Mouse (Mus musculus) heart, embryonic 15.5 days (tissue): ENCODE results near the gene Abcc1. TPM values are rescaled to one million over a fixed set of nuclear protein-coding genes. Genes with fewer than 3 reads are reported as not detected.

Experiments used
- ATAC-seq: fragments of 200-750 bp; cut with Nextera tagmentation; replicated peaks from 2 replicates; pipeline ENCODE4 v1.8.0; 2017; ENCODE audit warnings: low read depth, moderate TSS enrichment; ENCODE audit not compliant: insufficient number of reproducible peaks, insufficient read depth, low FRiP score
- H3K27ac ChIP-seq: fragments of 300-500 bp; sonication (generic); 2 replicates; pipeline ENCODE4 v1.5.1; 2015; ENCODE audit warnings: mild to moderate bottlenecking, inconsistent platforms
- H3K27me3 ChIP-seq: fragments of 300-500 bp; sonication (generic); 2 replicates; pipeline ENCODE4 v1.6.1; 2015; ENCODE audit warnings: inconsistent platforms
- H3K36me3 ChIP-seq: fragments of 300-500 bp; sonication (generic); 2 replicates; pipeline ENCODE4 v1.6.1; 2015; ENCODE audit warnings: mild to moderate bottlenecking, inconsistent platforms
- H3K4me1 ChIP-seq: fragments of 300-500 bp; sonication (generic); replicated peaks from 2 replicates; pipeline ENCODE4 v1.6.1; 2015; ENCODE audit warnings: inconsistent platforms
- H3K4me2 ChIP-seq: fragments of 300-500 bp; sonication (generic); 2 replicates; pipeline ENCODE4 v1.6.1; 2015; ENCODE audit warnings: inconsistent platforms, mild to moderate bottlenecking, moderate library complexity
- H3K4me3 ChIP-seq: fragments of 300-500 bp; sonication (generic); 2 replicates; pipeline ENCODE4 v1.5.1; 2015; ENCODE audit warnings: mild to moderate bottlenecking, inconsistent platforms
- H3K9ac ChIP-seq: fragments of 300-500 bp; sonication (generic); 2 replicates; pipeline ENCODE4 v1.6.1; 2015; ENCODE audit warnings: mild to moderate bottlenecking, inconsistent platforms
- H3K9me3 ChIP-seq: fragments of 300-500 bp; sonication (generic); replicated peaks from 2 replicates; pipeline ENCODE4 v1.6.1; 2016; ENCODE audit warnings: inconsistent platforms
- WGBS: fragments of 180-500 bp; shearing (Covaris S2); methylation state at CpG from one replicate; pipeline ENCODE4 v1.1.7; 2015; ENCODE audit warnings: mixed read lengths; 5-methylcytosine and 5-hydroxymethylcytosine counted together
- polyA plus RNA-seq: library from polyadenylated mRNA; unstranded; fragments of >200 nt; fragmentation: Nextera tagmentation; extraction: Ambion mirVana; gene quantifications from 2 replicates; pipeline ENCODE4 v1.2.1, GENCODE M21; 2015

Gene Abcc1
- 2.8 and 5.6 TPM in 2 replicates for polyA plus RNA-seq

DNA sequence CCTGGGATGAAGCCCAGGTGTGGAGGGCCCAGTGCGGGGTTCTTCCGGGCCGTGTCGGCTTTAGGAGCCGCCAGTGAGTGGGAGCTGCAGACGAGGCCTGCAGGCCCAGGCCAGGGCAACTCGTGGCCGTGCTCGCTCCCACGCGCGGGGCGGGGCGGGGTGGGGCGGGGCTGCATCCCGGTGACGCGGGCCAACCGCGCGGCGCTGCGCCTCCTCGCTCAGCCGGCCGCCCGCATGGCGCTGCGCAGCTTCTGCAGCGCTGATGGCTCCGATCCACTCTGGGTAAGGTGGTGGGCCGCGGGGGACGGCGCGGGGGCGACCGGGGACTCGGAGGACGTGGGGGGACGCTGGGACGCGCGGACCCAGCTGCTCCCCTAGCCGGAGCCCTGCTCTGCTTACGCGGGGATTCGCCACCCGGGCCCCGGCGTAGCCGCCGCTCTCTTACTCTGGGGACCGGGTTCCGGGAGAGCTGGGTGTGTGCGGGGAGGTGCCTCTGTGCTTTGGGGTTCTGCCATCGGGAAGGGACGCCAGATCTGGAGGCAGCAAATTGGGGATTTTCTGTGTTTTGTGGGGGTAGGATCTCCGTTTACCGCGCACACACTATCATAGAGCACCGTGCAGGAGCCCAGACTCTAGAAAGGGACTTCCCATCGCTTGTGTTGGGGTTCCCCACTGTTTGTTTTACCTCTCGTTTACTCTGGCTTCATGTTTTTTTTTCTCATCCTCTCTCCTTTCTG is at the start of gene Abcc1:
Gene Abcc1, plus strand, starts transcription at position 197 of the 737 bp plus-strand sequence.
- Histone ChIP-seq H3K9ac (peak within 1 kb of the TSS; percentile 70), H3K4me3 (peak within 1 kb of the TSS; percentile 66), H3K4me2 (peak within 1 kb of the TSS; percentile 95), H3K9me3 (no peaks in the 10 kb centered on the region), H3K4me1 (peaks cover 6% of the 10 kb centered on the region), H3K27ac (peak within 1 kb of the TSS; percentile 42; the same call in 1 of the 2 replicates), H3K36me3 (no peaks in the 10 kb centered on the region), H3K27me3 (peaks cover 25% of the 10 kb centered on the region)
- ATAC-seq, result peak; percentile 90
- WGBS, result under 1% methylated on average over 63 of the region's 64 CpGs

DNA sequence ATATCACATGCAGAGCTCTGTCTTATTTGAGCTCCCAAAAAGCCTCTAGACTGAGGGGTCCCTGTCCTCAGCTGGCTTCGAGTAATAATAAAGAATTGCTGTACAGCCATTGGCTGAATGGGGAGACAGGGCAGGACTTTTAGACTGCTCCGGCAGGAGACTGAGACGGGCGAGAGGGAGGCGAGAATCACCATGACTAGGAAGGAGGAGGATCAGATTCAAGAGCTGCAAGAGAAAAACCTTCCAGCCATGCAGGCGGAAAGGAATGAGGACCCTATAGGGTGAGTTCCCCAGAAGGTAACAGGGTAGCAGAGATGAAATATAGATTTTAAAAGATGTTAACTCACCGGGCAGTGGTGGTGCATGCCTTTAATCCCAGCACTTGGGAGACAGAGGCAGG is 48.4 kb upstream of the Abcc1 start:
- ATAC-seq, result no peak
- Histone ChIP-seq H3K4me2 (no peak overlapping the region), H3K9ac (no peak overlapping the region), H3K36me3 (peaks cover 31% of the 10 kb centered on the region), H3K27ac (no peak overlapping the region), H3K27me3 (no peaks in the 10 kb centered on the region), H3K4me3 (no peak overlapping the region), H3K9me3 (no peaks in the 10 kb centered on the region), H3K4me1 (peaks cover 14% of the 10 kb centered on the region)
- 91% methylated on average over 7 of the region's 7 CpGs for WGBS

DNA sequence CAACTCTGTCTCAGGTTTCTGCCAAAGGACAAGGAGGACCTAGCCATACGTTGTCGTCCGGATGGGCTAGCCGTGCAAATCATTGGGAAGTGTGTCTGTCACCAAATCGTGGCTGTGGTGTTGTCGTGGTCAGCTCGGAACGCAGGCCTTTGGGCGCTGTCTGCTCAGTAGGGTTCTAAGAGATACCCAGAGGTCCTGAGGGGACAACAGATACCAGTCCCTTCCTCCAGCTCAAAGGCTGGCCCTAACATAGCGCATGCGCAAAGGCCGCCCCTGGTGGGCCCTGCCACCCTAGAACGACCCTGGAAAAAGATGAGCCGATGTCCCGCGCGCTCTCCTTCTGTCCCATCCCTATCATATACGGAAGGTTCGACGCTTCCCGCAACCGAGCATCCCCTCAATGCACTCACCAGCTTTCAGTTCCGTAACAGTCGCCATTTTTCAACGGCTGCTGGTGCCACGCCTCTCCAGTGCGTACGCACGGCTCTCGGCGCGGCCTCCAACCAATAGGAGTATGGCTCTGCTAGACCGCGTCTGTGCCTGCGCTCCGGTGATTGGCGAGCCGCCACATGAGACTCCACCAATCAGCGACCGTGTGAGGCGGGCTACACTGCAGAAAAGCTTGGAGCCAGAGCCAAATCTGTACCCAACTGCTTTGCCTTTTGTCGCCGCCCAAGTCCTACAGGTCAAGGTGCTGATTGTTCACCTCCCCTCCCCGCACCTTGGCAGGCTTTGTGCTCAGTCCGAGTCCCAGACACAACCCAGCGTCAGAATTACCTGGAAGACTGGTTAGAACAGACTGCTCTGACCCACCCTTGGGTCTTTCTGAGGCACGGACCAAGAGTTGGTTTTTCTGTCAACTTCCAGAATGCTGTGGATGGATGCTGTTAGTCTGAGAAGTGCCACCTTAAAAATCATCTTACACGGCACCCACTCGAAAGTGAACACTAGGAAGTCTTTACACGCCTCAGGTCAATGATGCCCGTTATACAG is 44.2 kb upstream of the Abcc1 start, which contains the start of gene Fopnl:
Gene Fopnl, minus strand, starts transcription at position 522 of the 993 bp plus-strand sequence.
- Histone ChIP-seq H3K4me3 (peak within 1 kb of the TSS; percentile 88), H3K4me1 (peaks cover 14% of the 10 kb centered on the region), H3K27ac (peak within 1 kb of the TSS; percentile 83), H3K36me3 (peaks cover 9% of the 10 kb centered on the region), H3K27me3 (peaks cover 4% of the 10 kb centered on the region; the same call in 1 of the 2 replicates), H3K9ac (peak within 1 kb of the TSS; percentile 78), H3K9me3 (no peaks in the 10 kb centered on the region), H3K4me2 (peak within 1 kb of the TSS; percentile 91)
- 4% methylated on average over 51 of the region's 51 CpGs for WGBS
- ATAC-seq, result peak; percentile 100

DNA sequence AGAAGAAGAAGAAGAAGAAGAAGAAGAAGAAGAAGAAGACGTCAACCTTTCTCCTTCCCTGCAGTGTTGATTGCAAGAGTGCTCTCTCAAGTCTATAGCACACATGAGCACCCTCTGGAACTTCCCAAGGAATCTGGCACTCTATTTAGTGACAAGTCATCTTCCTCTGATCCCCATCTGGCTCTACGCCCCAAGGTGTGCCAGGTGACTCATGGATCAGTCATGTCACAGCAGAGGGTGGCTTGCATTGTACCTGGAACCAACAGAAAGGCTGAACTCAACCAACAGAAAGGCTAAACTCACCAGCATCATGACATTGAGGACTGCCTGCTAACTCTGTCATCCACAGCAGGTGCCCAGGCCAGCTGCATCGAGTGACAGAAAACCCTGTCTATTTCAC is 41.7 kb upstream of the Abcc1 start:
- Histone ChIP-seq H3K9ac (no peak overlapping the region), H3K27ac (no peak overlapping the region), H3K27me3 (peaks cover 4% of the 10 kb centered on the region; the same call in 1 of the 2 replicates), H3K36me3 (no peaks in the 10 kb centered on the region), H3K9me3 (no peaks in the 10 kb centered on the region), H3K4me2 (no peak overlapping the region), H3K4me1 (peaks cover 14% of the 10 kb centered on the region), H3K4me3 (no peak overlapping the region)
- 69% methylated on average over 3 of the region's 3 CpGs for WGBS
- no peak for ATAC-seq

DNA sequence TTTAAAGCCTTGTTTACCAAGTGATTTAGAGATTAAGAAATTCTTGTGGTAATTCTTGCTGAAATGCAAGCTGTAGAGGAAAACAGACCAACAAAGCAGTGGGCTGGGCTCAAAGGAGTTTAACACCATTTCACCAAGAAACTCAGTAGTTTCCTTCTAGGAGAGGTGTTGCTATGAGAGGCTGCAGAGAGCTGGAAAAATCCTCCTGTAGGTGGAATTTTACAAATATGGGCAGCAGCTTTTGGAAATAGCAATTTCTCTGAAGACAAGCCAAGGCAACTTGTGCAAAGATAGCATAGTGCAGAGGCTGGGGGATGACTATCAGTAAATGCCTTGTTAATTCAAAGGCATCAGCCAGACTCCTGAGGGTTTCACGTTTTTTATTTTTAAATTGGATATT is 40.9 kb upstream of the Abcc1 start:
- WGBS, result 34% methylated on average over 1 of the region's 1 CpGs

DNA sequence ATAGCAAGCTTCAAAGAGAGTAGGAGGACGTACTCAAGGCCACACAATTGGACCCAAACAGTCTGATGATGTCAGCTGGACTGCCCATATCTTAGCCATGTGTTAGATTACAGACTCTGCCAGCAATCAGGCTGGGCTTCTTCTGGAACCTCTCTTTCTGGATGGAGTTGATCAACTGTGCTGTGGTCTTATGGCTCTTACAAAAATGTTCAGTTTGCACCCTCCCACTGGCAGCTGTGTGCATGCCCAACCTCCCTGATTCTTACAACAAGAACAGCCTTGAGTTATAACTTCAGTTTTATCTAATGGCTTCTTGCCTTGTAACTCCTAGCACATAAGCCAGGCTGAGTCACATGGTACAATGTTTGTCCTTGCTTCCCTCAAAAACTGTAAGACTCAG is 33.2 kb upstream of the Abcc1 start:
- Histone ChIP-seq H3K4me3 (no peak overlapping the region), H3K4me2 (no peak overlapping the region)
- 63% methylated on average over 1 of the region's 1 CpGs for whole genome bisulfite sequencing

More for the DNA sequence above, 40.9 kb upstream of the Abcc1 start:
- H3K4me3 ChIP-seq, result no peak overlapping the region
- H3K36me3 ChIP-seq, result no peaks in the 10 kb centered on the region
- H3K9me3 ChIP-seq, result no peaks in the 10 kb centered on the region
- H3K27ac ChIP-seq, result no peak overlapping the region
- peaks cover 4% of the 10 kb centered on the region; the same call in 1 of the 2 replicates for H3K27me3 ChIP-seq
- no peak for ATAC-seq
- no peak overlapping the region for H3K4me2 ChIP-seq
- H3K4me1 ChIP-seq, result peaks cover 14% of the 10 kb centered on the region
- no peak overlapping the region for H3K9ac ChIP-seq

DNA sequence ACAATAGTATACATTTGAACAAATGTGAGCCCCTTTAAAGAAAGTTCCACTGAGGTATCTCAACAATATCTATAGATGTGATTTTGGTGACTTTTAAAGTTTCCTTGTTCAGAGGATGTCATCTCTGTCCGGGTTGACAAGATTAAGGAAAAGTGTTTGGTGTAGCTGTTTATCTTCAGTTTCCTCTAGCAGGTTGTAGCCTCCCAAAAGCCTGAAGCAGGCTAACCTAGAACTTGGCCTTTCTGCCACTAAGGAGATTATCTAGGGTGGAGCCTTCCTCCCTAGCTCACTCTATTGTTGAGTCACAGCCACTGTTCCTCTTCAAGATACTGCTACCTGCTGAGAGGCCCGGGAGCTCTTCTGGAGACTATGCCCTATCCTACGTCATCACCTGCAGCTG is 16.4 kb upstream of the Abcc1 start:
- H3K9me3 ChIP-seq, result no peaks in the 10 kb centered on the region
- no peaks in the 10 kb centered on the region for H3K4me1 ChIP-seq
- H3K36me3 ChIP-seq, result no peaks in the 10 kb centered on the region
- no peak overlapping the region for H3K27ac ChIP-seq
- no peak overlapping the region for H3K9ac ChIP-seq
- no peak overlapping the region for H3K4me2 ChIP-seq
- 58% methylated on average over 3 of the region's 3 CpGs for WGBS
- no peak overlapping the region for H3K4me3 ChIP-seq
- no peak for ATAC-seq
- no peaks in the 10 kb centered on the region for H3K27me3 ChIP-seq

More for the DNA sequence above, 33.2 kb upstream of the Abcc1 start:
- no peaks in the 10 kb centered on the region for H3K9me3 ChIP-seq
- H3K27me3 ChIP-seq, result no peaks in the 10 kb centered on the region
- no peak overlapping the region for H3K27ac ChIP-seq
- no peaks in the 10 kb centered on the region for H3K36me3 ChIP-seq
- ATAC-seq, result no peak
- H3K4me1 ChIP-seq, result no peaks in the 10 kb centered on the region
- no peak overlapping the region for H3K9ac ChIP-seq

DNA sequence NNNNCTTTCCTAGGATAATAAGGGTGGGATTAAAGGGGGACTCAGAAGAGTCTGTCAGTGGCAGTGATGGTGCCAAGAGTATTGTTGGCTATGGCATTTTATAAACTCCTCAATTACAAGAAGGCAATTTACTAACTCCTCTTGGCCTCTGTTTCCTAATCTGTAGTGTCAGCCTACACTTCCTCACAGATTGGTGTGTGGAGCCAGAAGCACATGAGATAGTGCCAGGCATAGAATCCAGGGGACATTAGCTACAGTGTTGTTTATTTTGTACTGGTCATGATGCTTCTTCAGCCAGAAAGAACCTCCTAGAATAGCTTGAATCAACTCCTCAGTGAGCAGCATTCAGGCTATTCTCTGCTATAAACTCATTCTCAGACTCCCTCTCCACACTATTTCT is 9.8 kb upstream of the Abcc1 start:
- no peak overlapping the region for H3K9ac ChIP-seq
- H3K27me3 ChIP-seq, result no peaks in the 10 kb centered on the region
- H3K4me3 ChIP-seq, result no peak overlapping the region
- H3K9me3 ChIP-seq, result no peaks in the 10 kb centered on the region
- no peak overlapping the region for H3K27ac ChIP-seq
- ATAC-seq, result no peak
- H3K4me2 ChIP-seq, result no peak overlapping the region
- no peaks in the 10 kb centered on the region for H3K4me1 ChIP-seq
- no peaks in the 10 kb centered on the region for H3K36me3 ChIP-seq

DNA sequence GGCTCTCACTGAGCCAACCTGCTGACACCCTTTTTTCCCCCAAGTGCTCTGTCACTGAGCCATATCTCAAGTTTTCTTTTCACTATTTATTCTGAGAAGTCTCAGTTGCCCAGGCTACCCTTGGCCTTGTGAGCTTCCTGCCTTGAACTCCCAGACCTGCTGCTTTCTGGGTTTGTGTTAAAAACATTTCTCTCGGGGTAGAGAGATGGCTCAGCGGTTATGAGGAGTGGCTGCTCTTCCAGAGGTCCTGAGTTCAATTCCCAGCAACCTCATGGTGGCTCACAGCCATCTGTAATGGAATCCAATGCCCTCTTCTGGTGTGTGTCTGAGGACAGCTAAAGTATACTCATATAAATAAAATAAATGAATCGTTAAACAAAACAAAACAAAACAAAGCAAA is 9.1 kb upstream of the Abcc1 start:
- no peaks in the 10 kb centered on the region for H3K4me1 ChIP-seq
- no peaks in the 10 kb centered on the region for H3K9me3 ChIP-seq
- H3K9ac ChIP-seq, result no peak overlapping the region
- no peaks in the 10 kb centered on the region for H3K36me3 ChIP-seq
- no peaks in the 10 kb centered on the region for H3K27me3 ChIP-seq
- no peak overlapping the region for H3K27ac ChIP-seq
- H3K4me2 ChIP-seq, result no peak overlapping the region
- H3K4me3 ChIP-seq, result no peak overlapping the region
- no peak for ATAC-seq
- WGBS, result 70% methylated on average over 3 of the region's 3 CpGs

DNA sequence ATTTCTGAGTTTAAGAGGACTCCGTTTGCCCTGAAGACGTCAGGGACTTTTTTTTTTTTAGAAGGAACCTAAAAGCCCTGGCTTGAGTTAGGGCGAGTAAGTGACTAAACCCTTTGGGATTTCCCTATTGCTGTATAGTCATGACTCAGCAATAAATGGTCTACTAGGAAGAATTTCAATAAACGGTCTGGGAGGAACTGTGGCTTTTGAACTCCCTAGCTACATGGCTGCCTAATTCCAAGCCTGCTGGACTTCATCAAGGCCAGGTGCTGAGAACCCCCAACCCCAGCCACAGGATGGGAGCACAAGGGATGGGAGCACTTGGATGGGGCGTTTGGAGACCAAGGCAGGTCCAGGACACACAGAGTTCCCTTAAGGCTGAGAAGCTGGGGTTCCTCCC is 8.7 kb upstream of the Abcc1 start:
- H3K27ac ChIP-seq, result no peak overlapping the region
- H3K4me3 ChIP-seq, result no peak overlapping the region
- ATAC-seq, result no peak
- H3K36me3 ChIP-seq, result no peaks in the 10 kb centered on the region
- no peak overlapping the region for H3K9ac ChIP-seq
- 57% methylated on average over 5 of the region's 5 CpGs for WGBS
- H3K27me3 ChIP-seq, result no peaks in the 10 kb centered on the region
- no peaks in the 10 kb centered on the region for H3K4me1 ChIP-seq
- no peak overlapping the region for H3K4me2 ChIP-seq
- H3K9me3 ChIP-seq, result no peaks in the 10 kb centered on the region

DNA sequence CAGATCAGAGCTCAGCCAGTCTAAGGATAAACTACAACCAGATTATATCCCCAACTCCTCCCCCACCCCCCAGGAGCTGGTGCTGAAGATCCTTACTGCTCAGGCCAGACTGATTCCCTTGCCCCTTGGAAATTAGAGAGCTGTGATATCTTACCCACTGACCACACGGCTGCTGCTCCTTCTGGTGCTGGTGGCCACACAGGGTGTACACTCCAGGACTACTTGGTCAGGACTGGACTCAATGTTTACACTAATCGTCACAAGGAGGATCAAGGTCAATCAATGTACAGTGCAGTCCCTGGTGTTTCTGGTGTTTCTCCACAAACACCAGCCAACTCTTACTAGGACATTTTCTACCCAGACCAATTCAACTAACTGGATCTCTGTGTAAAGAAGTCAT is 3.5 kb upstream of the Abcc1 start:
- 65% methylated on average over 2 of the region's 2 CpGs for WGBS
- H3K9ac ChIP-seq, result no peak overlapping the region
- H3K27me3 ChIP-seq, result peaks cover 15% of the 10 kb centered on the region
- H3K4me3 ChIP-seq, result no peak overlapping the region
- no peaks in the 10 kb centered on the region for H3K9me3 ChIP-seq
- peaks cover 6% of the 10 kb centered on the region for H3K4me1 ChIP-seq
- no peak overlapping the region for H3K4me2 ChIP-seq
- H3K36me3 ChIP-seq, result no peaks in the 10 kb centered on the region
- ATAC-seq, result no peak
- H3K27ac ChIP-seq, result no peak overlapping the region
